Mouse (Mus musculus): ENCODE data around the gene Aff1. TPM values are rescaled to one million over a fixed set of nuclear protein-coding genes. Genes with fewer than 3 reads are reported as not detected.

The Aff1 gene
- polyA plus RNA-seq, 2 experiments = 7.0 to 17.1 TPM

- Histone ChIP-seq H3K27ac (peak overlapping the region; percentile 98), H3K4me3 (ENCODE audit: insufficient read depth in 1 of 2, low read depth in 2 of 2, low read length in 2 of 2) (0 out of 4 replicates have a peak overlapping the region, but pooled peaks of 1 of the 2 experiments have one; percentile 22), H3K9ac (replicated peaks) (peak overlapping the region; percentile 73), H3K4me2 (ENCODE audit: low read depth) (peak overlapping the region; percentile 78), H3K27me3 (ENCODE audit: control insufficient read depth, insufficient read depth, low read length) (no peaks in the 10 kb centered on the region), H3K9me3 (ENCODE audit: control insufficient read depth, low read length) (no peaks in the 10 kb centered on the region), H3K4me1 (replicated peaks; ENCODE audit: control insufficient read depth in 2 of 2, insufficient read depth in 2 of 2, low read length in 1 of 2) (peaks cover 92 to 93% of the 10 kb centered on the region in 2 experiments), H3K36me3 (replicated peaks; ENCODE audit: control insufficient read depth, insufficient read depth, low read depth) (no peaks in the 10 kb centered on the region)
- ATAC-seq (ENCODE audit: insufficient read depth) (peak; percentile 83), DNase-seq (ENCODE audit: low read depth in 3 of 3, low spot score in 3 of 3) (peak; percentile 86 to 90 (median 86))
- peak; percentile 98 for TF ChIP-seq EP300 (IDR thresholded peaks at IDR 0.05; ENCODE audit: low read depth)
- no peak for TF ChIP-seq CTCF (IDR thresholded peaks at IDR 0.05; ENCODE audit: low read depth)
- WGBS (ENCODE audit: insufficient replicate concordance) = 16% methylated on average over 2 of the region's 2 CpGs
Observed at GRCm38 (mm10) chr5:103741992-103742391, 49.8 kb downstream of the Aff1 start.

GRCm38 (mm10) chr5:103744531-103744930 lies 52.4 kb downstream of the Aff1 start:
- TF ChIP-seq EP300 (IDR thresholded peaks at IDR 0.05; ENCODE audit: low read depth) = no peak
- TF ChIP-seq CTCF (IDR thresholded peaks at IDR 0.05; ENCODE audit: low read depth) = no peak
- 43% methylated on average over 6 of the region's 6 CpGs for WGBS (ENCODE audit: insufficient replicate concordance)
- no peak for ATAC-seq (ENCODE audit: insufficient read depth)
- no peak for DNase-seq (ENCODE audit: low read depth in 3 of 3, low spot score in 3 of 3)
- Histone ChIP-seq H3K4me1 (replicated peaks; ENCODE audit: control insufficient read depth in 2 of 2, insufficient read depth in 2 of 2, low read length in 1 of 2) (peaks cover 78 to 79% of the 10 kb centered on the region in 2 experiments), H3K36me3 (replicated peaks; ENCODE audit: control insufficient read depth, insufficient read depth, low read depth) (no peaks in the 10 kb centered on the region), H3K27me3 (ENCODE audit: control insufficient read depth, insufficient read depth, low read length) (no peaks in the 10 kb centered on the region), H3K27ac (peak overlapping the region; percentile 88), H3K4me2 (ENCODE audit: low read depth) (peak overlapping the region; percentile 31), H3K9me3 (ENCODE audit: control insufficient read depth, low read length) (no peaks in the 10 kb centered on the region), H3K9ac (replicated peaks) (peak overlapping the region; percentile 24; the same call in 1 of the 2 replicates), H3K4me3 (ENCODE audit: insufficient read depth in 1 of 2, low read depth in 2 of 2, low read length in 2 of 2) (no peak overlapping the region)

- 0 out of 2 replicates have a peak, but pooled peaks have one; percentile 17 for TF ChIP-seq CTCF (IDR thresholded peaks at IDR 0.05; ENCODE audit: low read depth)
- TF ChIP-seq EP300 (IDR thresholded peaks at IDR 0.05; ENCODE audit: low read depth) = peak; percentile 74
- DNase-seq (ENCODE audit: low read depth in 3 of 3, low spot score in 3 of 3) (no peak), ATAC-seq (ENCODE audit: insufficient read depth) (peak; percentile 60)
- H3K27me3 ChIP-seq (ENCODE audit: control insufficient read depth, insufficient read depth, low read length) = no peaks in the 10 kb centered on the region
- no peak overlapping the region for H3K4me3 ChIP-seq (ENCODE audit: insufficient read depth in 1 of 2, low read depth in 2 of 2, low read length in 2 of 2)
- peak overlapping the region; percentile 53 for H3K9ac ChIP-seq (replicated peaks)
- 9% methylated on average over 1 of the region's 1 CpGs for WGBS (ENCODE audit: insufficient replicate concordance)
- no peaks in the 10 kb centered on the region for H3K36me3 ChIP-seq (replicated peaks; ENCODE audit: control insufficient read depth, insufficient read depth, low read depth)
- H3K9me3 ChIP-seq (ENCODE audit: control insufficient read depth, low read length) = no peaks in the 10 kb centered on the region
- H3K4me2 ChIP-seq (ENCODE audit: low read depth) = peak overlapping the region; percentile 56
- peaks cover 73% of the 10 kb centered on the region in 2 experiments for H3K4me1 ChIP-seq (replicated peaks; ENCODE audit: control insufficient read depth in 2 of 2, insufficient read depth in 2 of 2, low read length in 1 of 2)
- peak overlapping the region; percentile 88 for H3K27ac ChIP-seq
Observed at GRCm38 (mm10) chr5:103745635-103746034, 53.5 kb downstream of the Aff1 start.

- ATAC-seq (ENCODE audit: insufficient read depth) = no peak
- Histone ChIP-seq H3K4me2 (ENCODE audit: low read depth) (no peak overlapping the region), H3K27ac (peak overlapping the region; percentile 41), H3K9me3 (ENCODE audit: control insufficient read depth, low read length) (no peaks in the 10 kb centered on the region), H3K4me1 (replicated peaks; ENCODE audit: control insufficient read depth in 2 of 2, insufficient read depth in 2 of 2, low read length in 1 of 2) (peaks cover 67 to 69% of the 10 kb centered on the region in 2 experiments), H3K4me3 (ENCODE audit: insufficient read depth in 1 of 2, low read depth in 2 of 2, low read length in 2 of 2) (no peak overlapping the region), H3K27me3 (ENCODE audit: control insufficient read depth, insufficient read depth, low read length) (no peaks in the 10 kb centered on the region), H3K36me3 (replicated peaks; ENCODE audit: control insufficient read depth, insufficient read depth, low read depth) (no peaks in the 10 kb centered on the region), H3K9ac (replicated peaks) (no peak overlapping the region)
- no peak for TF ChIP-seq EP300 (IDR thresholded peaks at IDR 0.05; ENCODE audit: low read depth)
- 69% methylated on average over 3 of the region's 3 CpGs for WGBS (ENCODE audit: insufficient replicate concordance)
- no peak for DNase-seq (ENCODE audit: low read depth in 3 of 3, low spot score in 3 of 3)
Observed at GRCm38 (mm10) chr5:103746561-103747085, 54.4 kb downstream of the Aff1 start.

- Histone ChIP-seq H3K9me3 (ENCODE audit: control insufficient read depth, low read length) (no peaks in the 10 kb centered on the region), H3K27me3 (ENCODE audit: control insufficient read depth, insufficient read depth, low read length) (no peaks in the 10 kb centered on the region), H3K4me3 (ENCODE audit: insufficient read depth in 1 of 2, low read depth in 2 of 2, low read length in 2 of 2) (no peak overlapping the region), H3K4me2 (ENCODE audit: low read depth) (no peak overlapping the region), H3K4me1 (replicated peaks; ENCODE audit: control insufficient read depth in 2 of 2, insufficient read depth in 2 of 2, low read length in 1 of 2) (peaks cover 65 to 66% of the 10 kb centered on the region in 2 experiments), H3K9ac (replicated peaks) (no peak overlapping the region), H3K27ac (peak overlapping the region; percentile 41), H3K36me3 (replicated peaks; ENCODE audit: control insufficient read depth, insufficient read depth, low read depth) (no peaks in the 10 kb centered on the region)
- 67% methylated on average over 2 of the region's 2 CpGs for WGBS (ENCODE audit: insufficient replicate concordance)
- no peak for DNase-seq (ENCODE audit: low read depth in 3 of 3, low spot score in 3 of 3)
- TF ChIP-seq EP300 (IDR thresholded peaks at IDR 0.05; ENCODE audit: low read depth) = no peak
- TF ChIP-seq CTCF (IDR thresholded peaks at IDR 0.05; ENCODE audit: low read depth) = no peak
- no peak for ATAC-seq (ENCODE audit: insufficient read depth)
Observed at GRCm38 (mm10) chr5:103747098-103747497, 54.9 kb downstream of the Aff1 start.

All from liver, embryonic 14.5 days (tissue).